Mouse (Mus musculus): ENCODE data around the gene Pomp.

Pomp gene

DNA sequence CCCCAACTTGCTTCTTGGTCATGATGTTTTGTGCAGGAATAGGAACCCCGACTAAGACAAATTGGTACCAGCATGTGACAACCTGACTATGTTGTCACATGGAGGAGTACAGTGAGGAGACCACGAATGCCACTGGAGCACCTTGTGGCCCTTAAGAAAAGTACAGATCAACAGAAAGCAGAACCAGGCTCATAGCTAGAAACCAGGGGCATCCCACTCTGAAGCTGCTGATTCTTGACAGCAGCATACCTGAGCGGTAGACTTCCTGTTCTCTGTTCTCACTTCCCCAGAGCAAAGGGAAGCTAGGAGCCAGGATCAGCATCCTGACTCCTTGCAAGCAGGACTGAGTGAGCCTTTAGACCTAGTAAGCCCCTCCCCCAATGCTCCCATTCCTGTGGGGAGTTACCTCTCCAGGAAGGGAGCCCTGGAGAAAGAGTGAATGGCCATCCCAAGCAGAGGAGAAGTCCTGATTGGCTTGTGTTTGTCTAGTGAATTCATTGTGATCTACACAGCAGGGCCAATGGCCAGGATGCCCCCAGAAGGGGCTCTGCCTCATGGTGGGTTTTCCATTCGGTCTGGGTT is 38.8 kb downstream of the Pomp start:
- in situ Hi-C loops (cut with MboI, MseI), result no loop called here

DNA sequence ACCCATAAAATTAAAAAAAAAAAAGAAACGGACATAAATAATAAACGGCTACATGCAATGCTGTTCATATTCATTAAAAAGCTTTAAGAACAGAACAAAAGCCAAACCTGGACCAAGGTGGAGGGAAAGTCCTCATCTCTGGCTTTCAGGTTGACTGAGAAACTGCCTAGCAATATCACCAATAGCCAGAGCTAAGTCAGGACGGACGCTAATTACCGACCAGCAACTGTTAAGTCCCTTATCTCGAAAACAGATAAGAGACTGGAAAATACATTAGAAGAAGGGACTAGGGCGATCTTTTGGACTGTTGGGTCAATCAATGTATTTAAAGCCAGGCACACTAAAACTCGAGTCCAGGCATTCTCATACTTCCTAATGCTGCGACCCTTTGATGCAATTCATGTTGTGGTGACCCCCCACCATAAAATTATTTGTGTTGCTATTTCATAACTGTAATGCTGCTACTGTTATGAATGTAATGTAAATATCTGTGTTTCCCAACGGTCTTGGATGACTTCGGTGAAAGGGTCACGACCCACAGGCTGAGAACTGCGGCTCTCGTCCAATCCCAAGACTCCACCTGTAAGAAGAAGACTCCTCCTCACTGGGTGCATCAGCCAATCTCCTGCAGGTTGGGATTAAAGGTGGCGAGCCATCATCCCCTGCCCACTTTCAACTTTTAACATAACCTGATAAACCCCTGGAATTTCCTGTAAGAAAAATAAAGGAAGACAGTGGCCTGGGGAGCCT is 41.9 kb downstream of the Pomp start:
- in situ Hi-C loops (cut with MboI, MseI), result no loop called here

DNA sequence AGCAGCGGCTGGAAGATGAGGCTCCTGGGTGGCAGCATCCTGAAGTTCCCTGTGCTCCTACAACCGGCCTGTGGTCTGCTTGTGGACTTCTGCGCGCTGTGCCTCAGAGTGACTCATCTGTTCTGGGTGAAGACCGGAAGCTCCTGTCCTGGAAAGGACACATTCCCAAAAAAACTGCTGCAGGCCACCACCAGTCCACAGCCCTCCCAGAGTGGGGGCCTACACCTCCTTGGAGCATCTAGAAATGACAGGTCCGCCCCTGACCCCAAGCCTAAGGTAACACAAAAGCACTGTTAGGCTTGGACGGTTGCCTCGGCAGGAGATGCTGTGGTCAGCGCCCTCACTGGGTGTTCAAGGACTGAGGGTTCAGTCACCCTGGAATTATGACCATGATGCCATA is 42.9 kb downstream of the Pomp start:
- in situ Hi-C loops (cut with MboI, MseI), result no loop called here

DNA sequence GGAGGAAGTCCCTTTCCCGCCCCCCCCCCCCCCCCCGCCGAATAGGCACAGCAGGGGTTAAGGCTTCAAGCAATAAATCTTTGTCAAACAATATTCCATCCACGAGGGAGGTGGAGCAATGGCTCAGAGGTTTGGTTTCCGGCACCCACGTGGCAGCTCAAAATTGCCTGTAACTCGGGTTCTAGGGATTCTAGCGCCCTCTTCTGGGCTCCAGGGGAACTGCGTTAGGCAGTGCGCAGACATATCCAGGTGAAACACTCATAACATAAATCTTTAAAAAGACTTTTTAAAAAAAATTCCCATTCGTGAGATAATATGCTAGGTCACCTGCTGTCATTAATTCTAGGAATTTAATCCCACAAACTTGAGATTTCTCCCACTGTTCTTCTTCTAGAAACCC is 46.9 kb downstream of the Pomp start:
- in situ Hi-C loops (cut with MboI, MseI), result no loop called here

DNA sequence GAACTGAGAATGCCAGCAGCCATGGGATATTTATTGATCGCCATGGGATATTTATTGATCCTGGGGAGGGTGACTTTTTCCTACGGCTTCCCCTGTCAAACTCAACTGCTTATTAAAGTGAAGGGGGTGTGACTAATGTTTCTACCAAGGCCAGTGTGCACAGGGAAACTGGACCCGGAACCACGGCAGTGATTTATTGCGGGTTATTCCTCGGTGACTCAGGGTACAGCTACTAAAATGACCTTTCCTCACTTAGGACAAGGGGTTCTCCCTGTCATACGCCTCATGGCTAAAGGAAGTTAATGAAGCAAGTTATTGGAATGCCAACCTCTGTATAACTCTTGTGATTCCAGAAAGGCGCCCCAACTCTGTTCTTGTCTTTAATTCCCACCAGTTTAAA is 47.6 kb downstream of the Pomp start:
- in situ Hi-C loops (cut with MboI, MseI), result no loop called here

DNA sequence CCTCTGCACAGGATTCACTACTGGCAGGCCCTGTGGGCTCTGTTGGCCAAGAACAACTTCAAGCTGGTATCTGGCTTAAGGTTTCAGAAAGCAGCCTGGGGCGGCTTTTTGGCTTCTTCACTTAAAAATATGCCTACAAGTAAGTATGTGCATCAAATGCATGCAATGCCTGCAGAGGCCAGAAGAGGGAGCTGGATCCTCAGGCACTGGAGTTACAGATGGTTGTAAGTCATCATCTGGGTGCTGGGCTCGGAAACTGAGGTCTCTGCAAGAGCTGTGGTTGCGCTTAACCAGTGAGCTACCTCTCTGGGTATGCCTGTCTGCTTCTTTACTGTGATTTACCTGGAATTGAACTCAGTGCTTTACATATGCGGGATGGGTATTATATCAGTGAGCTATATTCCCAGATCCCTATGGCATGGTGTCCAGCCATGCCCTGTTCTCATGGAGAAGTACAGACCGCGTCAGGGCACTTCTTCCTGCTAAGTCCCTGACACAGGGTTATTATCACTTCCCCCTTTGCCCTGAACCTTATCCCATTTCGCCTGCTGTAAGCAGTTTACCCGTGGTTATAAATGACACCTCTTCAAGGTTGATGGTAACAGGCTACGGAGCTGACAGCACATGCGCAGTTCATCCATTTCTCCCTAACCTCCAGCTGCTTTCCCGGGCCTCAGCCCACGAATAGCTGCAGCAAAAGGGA is 50.7 kb downstream of the Pomp start:
- in situ Hi-C loops (cut with MboI, MseI), result no loop called here

DNA sequence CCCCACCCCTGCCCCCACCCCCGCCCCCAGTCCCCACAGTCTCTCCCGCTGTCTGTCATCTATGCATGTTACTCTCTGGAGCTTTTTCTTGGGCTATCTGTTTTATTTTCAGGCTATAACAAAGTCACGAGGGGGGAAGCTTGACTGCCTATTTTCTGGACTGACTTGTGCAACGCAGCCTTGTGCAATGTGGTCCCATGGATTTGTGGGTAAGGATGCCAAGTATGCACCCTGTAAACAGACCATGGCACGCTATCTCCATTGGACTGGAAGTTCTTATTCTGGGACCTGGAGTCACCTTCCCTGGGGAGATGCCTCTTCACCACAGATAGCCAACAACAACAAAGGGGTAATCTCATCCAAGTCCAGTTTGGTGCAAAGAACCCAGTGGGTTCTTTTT is 51.5 kb downstream of the Pomp start:
- in situ Hi-C loops (cut with MboI, MseI), result no loop called here

DNA sequence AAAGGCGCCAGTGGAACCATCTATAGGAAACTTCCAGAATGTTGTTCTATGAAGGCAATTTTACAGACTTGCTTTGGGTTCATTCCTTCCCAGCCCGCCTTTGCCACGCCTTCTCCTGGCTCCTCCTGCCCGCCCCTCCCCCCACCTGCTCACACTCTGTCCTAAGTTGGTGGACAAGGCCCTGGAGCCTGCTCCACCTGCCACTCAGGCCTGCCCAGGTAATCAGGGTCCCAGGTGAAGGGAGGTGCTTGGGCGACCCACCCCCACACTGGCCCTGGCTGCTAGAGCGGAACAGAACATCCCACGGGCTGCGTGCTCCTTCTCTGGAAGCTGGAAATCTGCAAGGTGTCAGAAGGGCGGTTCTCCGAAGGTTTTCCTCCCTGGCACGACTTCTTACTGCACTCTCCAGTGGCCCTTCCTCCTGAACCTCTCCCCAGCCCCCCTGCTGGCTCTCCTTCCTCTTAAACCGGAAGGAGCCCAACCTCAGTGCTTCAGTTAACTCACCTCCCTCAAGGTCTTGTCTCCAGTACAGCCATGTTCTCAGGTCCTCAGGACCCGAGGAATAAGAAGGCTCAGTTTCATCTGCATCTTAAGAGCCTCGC is 53.1 kb downstream of the Pomp start:
- in situ Hi-C loops (cut with MboI, MseI), result no loop called here

DNA sequence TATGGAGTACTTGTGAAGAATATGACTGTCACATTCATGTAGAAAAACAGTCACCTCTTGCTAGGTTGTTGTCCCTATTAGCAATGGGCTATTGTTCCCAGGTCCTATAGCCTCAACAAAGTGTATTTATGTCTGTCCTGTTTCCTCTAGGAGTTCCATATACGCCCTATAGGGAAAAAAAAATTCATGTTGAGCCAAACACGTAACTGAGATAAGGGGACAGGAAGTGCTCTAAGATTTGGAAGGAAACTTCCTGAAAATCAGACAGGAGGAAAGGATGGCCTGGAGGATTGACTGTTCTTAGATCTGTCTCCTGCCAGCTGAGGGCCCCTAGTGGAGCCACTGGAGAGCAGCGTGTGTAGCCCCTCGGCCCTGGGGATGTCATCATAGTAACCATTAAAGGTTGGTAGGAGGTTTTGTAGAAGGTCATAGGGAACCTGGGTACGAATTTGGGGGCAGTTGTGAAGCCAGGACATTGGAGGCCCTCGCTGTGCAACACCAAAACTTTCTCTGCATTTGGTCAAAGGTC is 54.8 kb downstream of the Pomp start:
- in situ Hi-C loops (cut with MboI, MseI), result no loop called here

DNA sequence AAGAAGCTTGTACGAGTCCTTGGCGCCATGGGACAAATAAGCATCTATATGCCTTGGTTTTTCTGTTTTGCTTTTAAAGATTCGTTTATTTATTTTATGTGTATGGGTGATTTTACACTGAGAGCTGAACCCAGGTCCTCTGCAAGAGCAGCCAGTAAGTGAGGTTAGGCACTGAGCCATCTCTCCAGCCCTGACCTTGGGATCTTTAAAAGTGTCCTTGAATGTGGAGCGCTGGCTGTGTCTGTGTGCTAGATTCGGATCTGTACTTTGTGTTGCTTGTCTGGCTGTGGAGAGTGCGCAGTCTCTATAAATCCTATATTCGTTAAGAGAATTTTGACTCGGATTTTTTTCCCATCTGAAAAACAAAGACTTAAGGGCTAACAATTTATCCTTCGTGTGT is 55.9 kb downstream of the Pomp start:
- in situ Hi-C loops (cut with MboI, MseI), result no loop called here

DNA sequence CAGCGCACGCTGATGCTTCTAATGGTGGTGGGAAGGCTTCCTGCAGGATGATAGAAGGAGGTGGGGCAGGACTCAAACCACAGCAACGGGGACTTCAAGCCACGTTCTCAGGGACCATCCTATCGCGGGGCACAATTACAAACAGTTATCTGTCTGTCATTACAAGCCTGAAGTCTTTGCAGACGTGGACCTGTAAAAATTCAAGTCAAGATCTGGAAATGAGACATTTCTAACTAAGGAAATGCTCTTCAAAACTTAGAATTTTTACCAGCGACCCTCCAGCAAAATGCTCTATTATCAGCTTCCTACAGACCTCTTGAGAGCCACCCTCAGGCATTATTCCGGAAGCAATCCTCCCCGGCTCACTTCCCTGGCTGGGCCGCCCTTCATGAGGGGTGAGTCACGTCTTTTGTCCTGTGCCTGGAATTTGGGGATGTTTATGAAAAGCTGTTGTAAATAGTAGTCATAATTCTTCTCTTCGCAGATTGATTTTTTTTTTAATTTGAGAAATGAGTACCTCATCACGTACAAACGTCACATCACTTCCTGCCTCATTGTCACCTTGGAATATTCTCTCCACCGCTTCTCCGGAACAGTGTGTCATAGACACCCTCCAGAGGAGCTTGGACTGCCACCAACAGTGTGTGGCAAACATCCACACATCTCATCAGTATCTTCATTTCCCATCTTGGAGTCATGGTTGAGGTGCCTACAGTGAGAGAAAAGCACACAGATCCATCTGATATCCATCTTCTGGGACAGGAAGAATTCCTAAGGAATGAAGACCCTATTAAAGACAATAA is 58.0 kb downstream of the Pomp start:
- in situ Hi-C loops (cut with MboI, MseI), result no loop called here

DNA sequence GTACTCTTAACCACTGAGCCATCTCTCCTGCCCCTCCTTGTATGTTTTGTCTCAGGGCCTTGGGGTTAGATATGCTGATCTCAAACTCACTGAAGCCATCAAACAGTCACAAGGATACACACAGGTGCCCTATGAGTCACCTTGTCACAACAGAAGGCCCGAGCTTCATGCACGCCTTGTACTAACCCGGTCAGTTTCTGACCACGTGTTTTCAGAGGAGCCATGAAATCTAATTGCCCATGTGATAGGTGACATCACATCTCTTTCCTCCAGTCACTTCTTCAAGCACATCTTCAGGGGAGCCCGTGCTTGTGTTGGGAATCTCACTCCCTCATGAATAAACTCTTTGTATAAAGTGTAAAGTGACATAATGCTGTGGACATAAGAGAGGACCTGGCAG is 64.4 kb downstream of the Pomp start:
- in situ Hi-C loops (cut with MboI, MseI), result no loop called here
